Mouse (Mus musculus): ENCODE results near the gene Olfr190.
"Not testable (repeated sequence)": the region's sequence is repeated elsewhere in the genome, so short reads cannot be mapped to it uniquely, and the experiment has no call there.

Gene Olfr190

GRCm38 (mm10) chr16:59077905-59078304 is at the start of gene Olfr190:
TSS of gene Olfr190 (minus strand) at chr16:59078005.
- no peak for DNase-seq

DNA sequence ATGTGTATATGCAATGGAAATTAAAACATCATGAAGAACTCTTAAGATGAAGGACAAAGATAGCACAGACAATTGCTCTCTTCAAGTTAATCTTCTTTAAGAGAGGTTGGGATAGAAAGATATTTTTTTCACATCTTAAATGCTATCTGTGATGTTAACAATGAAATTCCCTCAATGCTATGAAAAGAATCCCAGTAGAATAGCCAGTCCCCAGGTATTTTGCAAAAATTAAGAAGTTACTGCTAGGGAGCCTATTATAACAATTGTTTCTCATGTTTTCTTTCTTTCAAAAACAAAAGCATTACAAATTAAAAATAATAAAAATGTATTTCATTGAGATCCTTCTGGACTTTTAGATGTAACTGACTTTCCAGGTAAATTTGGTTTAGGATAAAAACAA is 43.2 kb upstream of the Olfr190 start, which contains the start of gene Olfr194:
Gene Olfr194, minus strand, starts transcription at position 101 of the 400 bp plus-strand sequence.
- DNase-seq = no peak

GRCm38 (mm10) chr16:59111781-59112180 is 34.0 kb upstream of the Olfr190 start, which contains the start of gene Olfr193:
TSS of gene Olfr193 (minus strand) at chr16:59111881.
- DNase-seq = no peak

DNA sequence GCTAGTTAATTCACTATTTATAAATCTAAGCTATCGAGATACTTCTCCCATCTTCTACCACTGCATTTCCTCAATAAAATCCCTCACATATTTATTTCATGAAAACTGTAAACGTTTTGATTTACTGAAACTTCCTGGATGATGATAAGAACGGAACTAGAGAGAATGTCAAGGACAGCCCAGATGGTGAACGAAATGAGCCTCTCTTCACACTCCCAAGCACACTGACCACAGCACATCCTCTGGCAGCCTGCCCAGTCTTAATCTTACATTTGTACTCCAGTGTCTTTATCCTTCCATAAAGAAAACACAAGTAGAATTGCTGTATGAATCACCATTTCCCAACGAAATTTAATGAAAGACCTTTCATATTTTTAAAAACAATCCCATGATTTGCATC is 30.7 kb upstream of the Olfr190 start:
- DNase-seq = not testable (repeated sequence)

DNA sequence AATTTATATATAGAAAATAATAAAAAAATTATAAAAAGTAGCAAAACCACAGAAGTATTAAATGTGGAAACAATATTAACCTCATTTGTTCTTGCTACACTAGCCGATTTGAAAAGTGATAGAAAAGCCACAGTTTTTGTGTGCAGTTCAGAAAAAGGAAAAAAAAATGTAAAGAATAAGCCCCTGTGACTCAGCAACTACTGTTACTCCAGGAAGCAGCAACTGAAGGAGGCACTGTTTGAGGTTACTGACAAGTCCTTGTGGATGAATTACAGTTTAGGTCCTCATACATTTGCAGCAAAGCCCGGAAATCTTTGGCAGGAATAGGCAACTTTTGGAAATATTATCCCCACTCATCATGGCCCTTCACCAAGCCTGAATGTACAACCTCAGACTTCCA is 27.5 kb upstream of the Olfr190 start:
- DNase-seq = no peak

DNA sequence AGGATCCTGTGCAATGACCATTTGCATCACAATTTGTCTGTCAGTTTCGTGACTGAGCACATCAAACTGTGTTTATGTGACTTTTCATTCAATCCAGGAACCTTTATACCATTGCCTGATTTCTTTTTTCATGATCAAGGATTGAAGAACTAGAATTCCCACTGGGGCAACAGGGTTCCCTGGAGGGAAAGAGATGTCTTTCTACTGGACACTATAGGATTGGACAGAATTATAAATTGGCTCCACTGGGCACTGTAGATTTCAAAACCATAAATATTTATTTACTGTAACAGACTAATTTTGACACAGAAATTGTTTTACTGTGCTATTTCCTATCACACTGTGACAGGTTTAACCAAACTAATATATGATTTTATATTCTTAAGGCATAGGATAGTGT is 11.9 kb upstream of the Olfr190 start, which contains the start of gene Olfr191:
Gene Olfr191, minus strand, starts transcription at position 101 of the 400 bp plus-strand sequence.
- not testable (repeated sequence) for DNase-seq

DNA sequence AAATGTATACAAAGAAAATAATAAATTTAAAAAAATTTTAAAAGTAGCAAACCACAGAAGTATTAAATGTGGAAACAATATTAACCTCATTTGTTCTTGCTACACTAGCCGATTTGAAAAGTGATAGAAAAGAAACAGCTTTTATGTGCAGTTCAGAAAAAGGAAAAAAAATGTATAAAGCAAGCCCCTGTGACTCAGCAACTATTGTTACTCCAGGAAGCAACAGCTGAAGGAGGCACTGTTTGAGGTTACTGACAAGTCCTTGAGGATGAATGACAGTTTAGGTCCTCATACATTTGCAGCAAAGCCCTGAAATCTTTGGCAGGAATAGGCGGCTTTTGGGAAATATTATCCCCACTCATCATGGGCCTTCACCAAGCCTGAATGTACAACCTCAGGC is 3.3 kb upstream of the Olfr190 start:
- not testable (repeated sequence) for DNase-seq

GRCm38 (mm10) chr16:59073520-59073919 is 4.3 kb downstream of the Olfr190 start:
- DNase-seq = no peak

DNA sequence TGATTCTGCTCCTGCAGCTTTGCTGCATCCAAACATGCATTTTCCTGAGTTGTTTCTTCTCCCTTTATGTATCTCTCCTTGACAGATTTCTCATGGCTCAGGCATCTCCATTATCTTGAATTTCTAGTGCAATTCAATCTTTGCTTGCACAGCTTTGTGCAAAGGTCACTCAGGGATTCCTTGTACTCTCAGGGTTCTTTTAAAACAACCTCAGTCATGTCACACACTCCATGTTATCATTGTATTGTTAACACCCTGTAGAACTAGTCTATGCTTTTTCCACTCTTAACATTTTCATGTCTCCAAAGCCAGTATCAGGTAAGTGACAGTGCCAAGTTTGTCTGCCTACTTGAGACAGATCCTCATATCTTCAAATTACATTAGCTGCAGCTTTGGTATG is 6.0 kb downstream of the Olfr190 start:
- DNase-seq = no peak

DNA sequence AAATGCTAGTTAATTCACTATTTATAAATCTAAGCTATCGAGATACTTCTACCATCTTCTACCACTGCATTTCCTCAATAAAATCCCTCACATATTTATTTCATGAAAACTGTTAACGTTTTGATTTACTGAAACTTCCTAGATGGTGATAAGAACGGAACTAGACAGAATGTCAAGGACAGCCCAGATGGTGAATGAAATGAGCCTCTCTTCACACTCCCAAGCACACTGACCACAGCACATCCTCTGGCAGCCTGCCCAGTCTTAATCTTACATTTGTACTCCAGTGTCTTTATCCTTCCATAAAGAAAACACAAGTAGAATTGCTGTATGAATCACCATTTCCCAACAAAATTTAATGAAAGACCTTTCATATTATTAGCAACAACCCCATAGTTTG is 15.4 kb downstream of the Olfr190 start:
- not testable (repeated sequence) for DNase-seq

GRCm38 (mm10) chr16:59049286-59049685 is 28.5 kb downstream of the Olfr190 start:
- DNase-seq = not testable (repeated sequence)

GRCm38 (mm10) chr16:59048860-59049259 is 28.9 kb downstream of the Olfr190 start:
- DNase-seq = no peak

- DNase-seq = no peak
Observed at GRCm38 (mm10) chr16:59047579-59047978, 30.2 kb downstream of the Olfr190 start.

DNA sequence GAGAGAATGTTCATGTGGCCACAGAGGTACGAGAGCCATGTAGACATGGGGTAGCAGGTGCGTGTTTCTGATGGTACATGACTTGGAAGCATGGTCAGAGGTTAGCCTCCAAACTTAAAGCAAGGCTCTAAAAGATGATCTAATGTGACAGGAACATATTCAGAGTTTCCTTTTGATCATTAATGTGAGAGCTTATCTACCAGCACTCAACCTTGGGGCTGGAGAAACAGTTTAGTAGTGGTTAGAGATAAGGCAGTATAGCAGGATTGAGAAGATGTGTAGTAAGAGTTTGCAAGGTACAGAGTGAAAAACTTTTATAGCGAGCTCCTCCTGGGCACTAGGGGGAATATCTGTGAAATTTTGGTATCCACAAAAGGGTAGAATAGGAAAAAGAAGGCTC is 32.0 kb downstream of the Olfr190 start:
- no peak for DNase-seq

- DNase-seq = no peak
Observed at GRCm38 (mm10) chr16:59039710-59040109, 38.1 kb downstream of the Olfr190 start, which contains the start of gene Olfr187. TSS of gene Olfr187 (minus strand) at chr16:59039767.

- no peak for DNase-seq
Observed at GRCm38 (mm10) chr16:59030191-59030590, 47.6 kb downstream of the Olfr190 start, which contains the start of gene Olfr186. TSS of gene Olfr186 (minus strand) at chr16:59030291.
